Mouse (Mus musculus) hindbrain, embryonic 10.5 days (tissue): ENCODE measurements at regions not wholly inside any gene's neighbourhood (a gene's known extent, or its start where the extent isn't known, plus 50 kb on each side); places are given as distances from the start of the nearest gene placed in this dataset.

Experiments
- DNase-seq: peaks from one replicate; pipeline ENCODE4 v3.0.0-alpha.2; 2017; ENCODE audit warnings: low spot score
- H3K27ac ChIP-seq: fragments of 300-500 bp; sonication (generic); 2 replicates; pipeline ENCODE4 v1.5.1; 2016; ENCODE audit warnings: mild to moderate bottlenecking, moderate library complexity
- H3K27me3 ChIP-seq: fragments of 300-500 bp; sonication (generic); 2 replicates; pipeline ENCODE4 v1.6.1; 2016; ENCODE audit warnings: mild to moderate bottlenecking; ENCODE audit not compliant: poor library complexity, insufficient read depth, severe bottlenecking
- H3K36me3 ChIP-seq: fragments of 300-500 bp; sonication (generic); 2 replicates; pipeline ENCODE4 v1.6.1; 2016; ENCODE audit warnings: mild to moderate bottlenecking, moderate library complexity
- H3K4me1 ChIP-seq: fragments of 300-500 bp; sonication (generic); replicated peaks from 2 replicates; pipeline ENCODE4 v1.6.1; 2016; ENCODE audit warnings: mild to moderate bottlenecking
- H3K4me3 ChIP-seq: fragments of 300-500 bp; sonication (generic); 2 replicates; pipeline ENCODE4 v1.5.1; 2016; ENCODE audit warnings: mild to moderate bottlenecking, moderate library complexity
- H3K9me3 ChIP-seq: fragments of 300-500 bp; sonication (generic); 2 replicates; pipeline ENCODE4 v1.6.1; 2016; ENCODE audit warnings: mild to moderate bottlenecking, moderate library complexity
- WGBS: fragments of 180-500 bp; shearing (Covaris S2); methylation state at CpG from one replicate; pipeline ENCODE4 v1.1.7; 2016; 5-methylcytosine and 5-hydroxymethylcytosine counted together

- Histone ChIP-seq H3K36me3 (no peaks in the 10 kb centered on the region), H3K9me3 (no peaks in the 10 kb centered on the region), H3K4me3 (no peak overlapping the region), H3K27ac (no peak overlapping the region), H3K27me3 (no peaks in the 10 kb centered on the region), H3K4me1 (no peaks in the 10 kb centered on the region)
- WGBS, result 82% methylated on average over 6 of the region's 6 CpGs
- DNase-seq, result no peak
These were observed 52.3 kb upstream of the Gm47985 start for GRCm38 (mm10) chr1:151130036-151130435.

GRCm38 (mm10) chr1:151130845-151131626 is 51.3 kb upstream of the Gm47985 start:
- Histone ChIP-seq H3K36me3 (no peaks in the 10 kb centered on the region), H3K4me3 (no peak overlapping the region), H3K9me3 (no peaks in the 10 kb centered on the region), H3K4me1 (no peaks in the 10 kb centered on the region), H3K27me3 (no peaks in the 10 kb centered on the region), H3K27ac (no peak overlapping the region)
- 83% methylated on average over 5 of the region's 5 CpGs for WGBS
- DNase-seq, result no peak

GRCm38 (mm10) chr1:151131627-151132284 is 50.6 kb upstream of the Gm47985 start:
- Histone ChIP-seq H3K9me3 (no peaks in the 10 kb centered on the region), H3K4me1 (no peaks in the 10 kb centered on the region), H3K4me3 (no peak overlapping the region), H3K36me3 (no peaks in the 10 kb centered on the region), H3K27me3 (no peaks in the 10 kb centered on the region), H3K27ac (no peak overlapping the region)
- 86% methylated on average over 4 of the region's 4 CpGs for WGBS
- DNase-seq, result no peak
